Mouse (Mus musculus): ENCODE measurements around the gene Wdr61. TPM values are rescaled to one million over a fixed set of nuclear protein-coding genes. Genes with fewer than 3 reads are reported as not detected.

Wdr61 gene
- 43.7 and 47.3 TPM in 2 replicates for total RNA-seq (2014; rRNA removed)
- polyA plus RNA-seq (2015; fragmentation: Nextera tagmentation; extraction: Ambion mirVana), result 83.9 and 86.3 TPM in 2 replicates

DNA sequence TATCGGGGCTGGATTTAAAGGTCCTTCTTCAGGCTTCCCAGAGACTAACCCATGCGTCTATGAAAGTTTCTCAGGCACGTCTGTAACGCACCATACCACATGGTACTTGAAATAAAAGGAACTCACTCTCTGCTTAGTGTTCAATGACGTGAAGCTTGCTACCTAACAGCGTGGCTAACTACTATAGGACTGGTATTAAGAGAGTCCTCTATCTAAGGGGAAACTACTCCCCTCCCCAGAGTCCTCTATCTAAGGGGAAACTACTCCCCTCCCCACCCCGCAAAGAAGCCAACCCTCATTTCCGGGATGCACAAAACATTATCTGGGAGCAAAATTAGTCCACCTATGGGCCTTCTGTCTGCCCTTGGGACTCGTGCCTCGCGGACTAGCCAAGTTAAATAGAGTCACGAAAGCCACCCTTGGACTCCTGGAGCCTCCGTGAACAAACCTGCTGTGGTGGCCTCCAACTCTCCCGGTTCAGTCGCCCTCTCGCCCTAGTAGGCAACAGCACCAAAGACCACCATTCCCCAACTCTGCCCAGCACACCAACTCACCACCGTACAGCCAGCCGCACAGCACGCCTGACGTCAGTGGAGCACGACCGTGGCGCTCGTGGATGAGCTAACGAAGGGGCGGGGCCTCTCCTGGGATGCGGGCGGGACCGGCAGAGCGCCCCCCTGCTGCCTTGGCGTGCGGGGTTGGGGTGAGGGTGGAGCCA is at the start of gene Wdr61:
Wdr61 (minus strand) TSS at position 599 of the 718 bp plus-strand sequence.
- Histone ChIP-seq H3K4me1 (ENCODE audit: insufficient read depth, low read length) (peaks cover 9% of the 10 kb centered on the region), H3K9ac (replicated peaks; ENCODE audit: low read length, poor library complexity, severe bottlenecking) (peak within 1 kb of the TSS; percentile 69), H3K36me3 (ENCODE audit: insufficient read depth, low read length) (peaks cover 5% of the 10 kb centered on the region; the same call in 1 of the 2 replicates), H3K27ac (ENCODE audit: low read depth, low read length) (peak within 1 kb of the TSS; percentile 65; the same call in 1 of the 2 replicates), H3K27me3 (ENCODE audit: insufficient read depth, low read length) (no peaks in the 10 kb centered on the region), H3K9me3 (ENCODE audit: low read length) (no peaks in the 10 kb centered on the region), H3K4me2 (ENCODE audit: low read depth, low read length, poor library complexity, severe bottlenecking) (peak within 1 kb of the TSS; percentile 80), H3K4me3 (ENCODE audit: low read depth, low read length) (peak within 1 kb of the TSS; percentile 75)
- 1% methylated on average over 31 of the region's 32 CpGs for WGBS
- DNase-seq (ENCODE audit: low spot score) (peak; percentile 96), ATAC-seq (ENCODE audit: low FRiP score) (peak; percentile 96)
- TF ChIP-seq CTCF (IDR thresholded peaks at IDR 0.05), result peak; percentile 74

DNA sequence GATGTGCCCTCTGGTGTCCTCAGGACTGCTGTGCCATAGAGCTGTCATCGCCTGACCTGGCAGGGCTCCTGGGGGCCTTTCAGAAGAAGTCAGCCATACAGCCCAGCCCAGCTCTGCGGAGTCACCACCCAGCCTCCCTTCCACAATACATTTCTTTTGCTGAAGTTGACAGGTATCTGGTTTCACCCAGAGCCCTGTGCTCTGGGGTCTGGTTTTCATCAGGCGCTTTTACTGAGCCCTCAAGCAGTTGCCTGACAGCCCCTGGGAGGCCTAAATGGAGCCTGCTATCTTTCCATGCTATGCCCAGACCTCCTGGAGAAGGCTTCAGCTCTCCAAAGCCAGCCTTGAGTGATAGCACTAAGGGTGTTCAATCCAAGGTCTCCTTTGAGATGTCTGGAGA is 49.7 kb upstream of the Wdr61 start:
- Histone ChIP-seq H3K4me3 (ENCODE audit: low read depth, low read length) (no peak overlapping the region), H3K36me3 (ENCODE audit: insufficient read depth, low read length) (no peaks in the 10 kb centered on the region), H3K9ac (replicated peaks; ENCODE audit: low read length, poor library complexity, severe bottlenecking) (no peak overlapping the region), H3K27ac (ENCODE audit: low read depth, low read length) (no peak overlapping the region), H3K4me2 (ENCODE audit: low read depth, low read length, poor library complexity, severe bottlenecking) (no peak overlapping the region), H3K4me1 (ENCODE audit: insufficient read depth, low read length) (no peaks in the 10 kb centered on the region), H3K9me3 (ENCODE audit: low read length) (no peaks in the 10 kb centered on the region), H3K27me3 (ENCODE audit: insufficient read depth, low read length) (no peaks in the 10 kb centered on the region)
- ATAC-seq (ENCODE audit: low FRiP score) (no peak), DNase-seq (ENCODE audit: low spot score) (no peak)
- 72% methylated on average over 3 of the region's 3 CpGs for WGBS
- no peak for TF ChIP-seq CTCF (IDR thresholded peaks at IDR 0.05)

DNA sequence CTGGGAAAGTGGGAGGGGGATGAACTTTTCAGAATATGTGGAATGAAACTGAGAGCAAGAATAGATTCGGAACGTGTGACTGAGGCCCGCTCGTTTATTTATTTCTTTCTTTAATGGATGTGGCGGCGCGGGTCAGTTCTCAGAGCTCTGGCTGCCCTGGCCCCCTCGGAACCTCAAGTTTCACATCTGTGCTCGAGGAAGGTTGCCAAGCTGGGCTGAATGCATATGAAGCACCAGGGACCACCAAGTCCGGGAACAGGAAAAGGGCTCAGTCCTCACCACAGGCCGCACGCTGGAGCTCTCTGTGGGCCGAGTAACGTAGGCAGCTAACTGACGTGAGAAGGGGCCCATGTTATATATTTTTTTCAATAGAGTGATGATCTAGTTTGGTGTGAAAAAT is 48.2 kb upstream of the Wdr61 start:
- H3K27me3 ChIP-seq (ENCODE audit: insufficient read depth, low read length), result no peaks in the 10 kb centered on the region
- TF ChIP-seq CTCF (IDR thresholded peaks at IDR 0.05), result no peak
- H3K4me2 ChIP-seq (ENCODE audit: low read depth, low read length, poor library complexity, severe bottlenecking), result no peak overlapping the region
- DNase-seq (ENCODE audit: low spot score), result no peak
- H3K9me3 ChIP-seq (ENCODE audit: low read length), result no peaks in the 10 kb centered on the region
- no peak for ATAC-seq (ENCODE audit: low FRiP score)
- H3K4me3 ChIP-seq (ENCODE audit: low read depth, low read length), result no peak overlapping the region
- WGBS, result 70% methylated on average over 15 of the region's 15 CpGs
- no peak overlapping the region for H3K9ac ChIP-seq (replicated peaks; ENCODE audit: low read length, poor library complexity, severe bottlenecking)
- H3K27ac ChIP-seq (ENCODE audit: low read depth, low read length), result no peak overlapping the region
- no peaks in the 10 kb centered on the region for H3K4me1 ChIP-seq (ENCODE audit: insufficient read depth, low read length)
- H3K36me3 ChIP-seq (ENCODE audit: insufficient read depth, low read length), result no peaks in the 10 kb centered on the region

DNA sequence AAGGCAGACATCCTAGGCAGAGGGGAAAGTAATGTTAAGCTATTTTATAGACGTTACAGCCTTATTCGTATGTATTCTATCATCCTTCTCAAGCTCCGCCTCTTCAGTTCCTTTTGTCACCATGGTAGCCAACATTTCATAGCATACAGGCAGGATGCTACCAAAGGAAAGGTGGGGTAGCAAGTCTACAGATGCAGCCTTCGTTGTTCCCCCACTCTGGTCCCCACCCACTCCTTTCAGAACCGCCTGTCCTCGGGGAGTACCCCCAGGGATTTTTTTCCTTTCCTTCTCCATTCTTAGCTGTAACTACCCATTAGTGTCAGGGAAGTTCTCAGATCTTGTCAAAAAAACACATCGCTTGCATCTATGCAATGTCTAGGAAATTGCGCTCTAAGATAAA is 45.0 kb upstream of the Wdr61 start:
- TF ChIP-seq CTCF (IDR thresholded peaks at IDR 0.05), result no peak
- Histone ChIP-seq H3K4me1 (ENCODE audit: insufficient read depth, low read length) (no peaks in the 10 kb centered on the region), H3K36me3 (ENCODE audit: insufficient read depth, low read length) (no peaks in the 10 kb centered on the region), H3K4me3 (ENCODE audit: low read depth, low read length) (no peak overlapping the region), H3K9me3 (ENCODE audit: low read length) (no peaks in the 10 kb centered on the region), H3K9ac (replicated peaks; ENCODE audit: low read length, poor library complexity, severe bottlenecking) (no peak overlapping the region), H3K27me3 (ENCODE audit: insufficient read depth, low read length) (no peaks in the 10 kb centered on the region), H3K4me2 (ENCODE audit: low read depth, low read length, poor library complexity, severe bottlenecking) (no peak overlapping the region), H3K27ac (ENCODE audit: low read depth, low read length) (no peak overlapping the region)
- ATAC-seq (ENCODE audit: low FRiP score) (no peak), DNase-seq (ENCODE audit: low spot score) (no peak)
- 70% methylated on average over 8 of the region's 8 CpGs for WGBS

GRCm38 (mm10) chr9:54776451-54776982 is 42.2 kb upstream of the Wdr61 start:
- peak; percentile 81 for DNase-seq (ENCODE audit: low spot score)
- H3K4me2 ChIP-seq (ENCODE audit: low read depth, low read length, poor library complexity, severe bottlenecking), result no peak overlapping the region
- no peaks in the 10 kb centered on the region for H3K9me3 ChIP-seq (ENCODE audit: low read length)
- ATAC-seq (ENCODE audit: low FRiP score), result no peak
- no peak for TF ChIP-seq CTCF (IDR thresholded peaks at IDR 0.05)
- 79% methylated on average over 13 of the region's 13 CpGs for WGBS
- no peak overlapping the region for H3K9ac ChIP-seq (replicated peaks; ENCODE audit: low read length, poor library complexity, severe bottlenecking)
- no peak overlapping the region for H3K4me3 ChIP-seq (ENCODE audit: low read depth, low read length)
- no peaks in the 10 kb centered on the region for H3K36me3 ChIP-seq (ENCODE audit: insufficient read depth, low read length)
- no peak overlapping the region for H3K27ac ChIP-seq (ENCODE audit: low read depth, low read length)
- H3K27me3 ChIP-seq (ENCODE audit: insufficient read depth, low read length), result no peaks in the 10 kb centered on the region
- H3K4me1 ChIP-seq (ENCODE audit: insufficient read depth, low read length), result no peaks in the 10 kb centered on the region

GRCm38 (mm10) chr9:54770140-54770780 is 35.9 kb upstream of the Wdr61 start:
- H3K36me3 ChIP-seq (ENCODE audit: insufficient read depth, low read length), result no peaks in the 10 kb centered on the region
- H3K27me3 ChIP-seq (ENCODE audit: insufficient read depth, low read length), result peaks cover 11% of the 10 kb centered on the region; the same call in 1 of the 2 replicates
- H3K27ac ChIP-seq (ENCODE audit: low read depth, low read length), result no peak overlapping the region
- ATAC-seq (ENCODE audit: low FRiP score), result no peak
- 52% methylated on average over 11 of the region's 11 CpGs for WGBS
- no peak for TF ChIP-seq CTCF (IDR thresholded peaks at IDR 0.05)
- H3K9me3 ChIP-seq (ENCODE audit: low read length), result no peaks in the 10 kb centered on the region
- no peak overlapping the region for H3K9ac ChIP-seq (replicated peaks; ENCODE audit: low read length, poor library complexity, severe bottlenecking)
- no peak for DNase-seq (ENCODE audit: low spot score)
- no peak overlapping the region for H3K4me3 ChIP-seq (ENCODE audit: low read depth, low read length)
- no peak overlapping the region for H3K4me2 ChIP-seq (ENCODE audit: low read depth, low read length, poor library complexity, severe bottlenecking)
- no peaks in the 10 kb centered on the region for H3K4me1 ChIP-seq (ENCODE audit: insufficient read depth, low read length)
